Mouse (Mus musculus) small intestine, adult 2 months (tissue): Measurements from ENCODE around the gene Glg1.

Experiments used
- CTCF ChIP-seq: fragments of 200-500 bp; IDR thresholded peaks from 2 replicates; pipeline ENCODE4 v1.5.1; 2012; ENCODE audit warnings: low read depth, mild to moderate bottlenecking, control low read depth, inconsistent platforms, low read length, moderate library complexity, mixed read lengths; ENCODE audit not compliant: insufficient replicate concordance, insufficient read length; ENCODE audit errors: extremely low read depth
- POLR2A ChIP-seq: fragments of 200-500 bp; IDR thresholded peaks from 2 replicates; pipeline ENCODE4 v1.6.1; 2012; ENCODE audit warnings: low read depth, mild to moderate bottlenecking, control low read depth, inconsistent platforms, low read length, moderate library complexity

DNA sequence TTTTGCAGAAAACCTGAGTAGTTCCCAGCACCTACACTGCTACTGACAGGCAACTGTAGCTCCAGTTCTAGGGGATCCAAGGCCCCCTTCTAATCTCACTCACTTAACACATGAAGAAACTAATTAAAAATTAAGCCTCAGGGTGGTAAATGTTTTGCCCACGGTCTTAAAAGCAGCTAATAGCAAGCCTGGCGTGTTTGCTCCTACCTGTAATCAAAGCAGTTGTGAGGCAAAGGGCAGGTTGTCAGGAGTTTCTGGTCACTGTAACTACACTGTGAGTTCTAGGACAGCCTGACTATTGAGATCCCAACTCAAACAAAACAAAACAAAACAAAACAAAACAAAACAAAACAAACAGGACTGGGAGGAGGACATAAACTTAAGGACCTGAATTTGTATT is 8.9 kb downstream of the Glg1 start:
- no peak for TF ChIP-seq CTCF
- TF ChIP-seq POLR2A, result no peak
